Mouse (Mus musculus): Measurements from ENCODE around the gene Selenok. TPM values are rescaled to one million over a fixed set of nuclear protein-coding genes. Genes with fewer than 3 reads are reported as not detected.

Gene Selenok
- 197 and 222 TPM in 2 replicates for polyA plus RNA-seq (2015; fragmentation: Nextera tagmentation; extraction: Ambion mirVana)

DNA sequence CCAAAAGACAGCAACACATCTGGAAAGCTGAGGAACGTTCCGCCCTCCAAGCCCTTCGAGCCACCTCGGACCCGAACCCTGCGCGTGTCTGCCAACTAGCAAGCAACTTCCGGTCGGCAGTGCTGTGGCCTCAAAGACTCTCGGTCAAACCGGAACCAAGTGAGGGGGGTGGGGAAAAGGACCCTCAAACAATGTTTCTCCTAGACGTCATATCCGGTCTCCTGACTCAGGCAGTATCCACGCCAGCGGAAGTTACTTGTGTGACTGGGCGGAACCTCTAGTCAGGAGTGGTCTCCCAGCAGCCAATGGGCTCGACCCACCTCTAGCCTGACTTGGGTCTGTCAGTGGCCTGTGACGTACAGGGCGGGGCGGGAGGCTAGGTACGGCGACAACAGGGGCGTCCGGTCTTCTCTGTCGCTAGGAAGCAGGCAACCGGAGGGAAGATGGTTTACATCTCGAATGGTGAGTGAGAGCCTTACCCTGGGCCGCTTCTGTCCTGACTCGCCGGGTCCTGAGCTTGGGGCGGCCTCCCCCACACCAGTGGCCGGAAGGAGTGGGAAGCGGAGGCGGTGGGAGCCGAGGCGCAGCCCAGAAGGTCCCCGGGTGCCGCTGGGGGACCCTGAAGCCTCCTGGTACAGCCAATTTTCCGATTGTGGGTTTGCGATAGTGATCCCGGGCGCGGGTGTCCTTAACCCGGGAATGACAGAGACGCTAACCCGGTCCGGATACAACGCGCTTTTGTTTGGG, at the start of gene Selenok:
Selenok (plus strand) TSS at position 234 of the 747 bp plus-strand sequence.
- Histone ChIP-seq H3K36me3 (peaks cover 27% of the 10 kb centered on the region), H3K9me3 (replicated peaks) (no peaks in the 10 kb centered on the region), H3K4me3 (peak within 1 kb of the TSS; percentile 83), H3K27ac (peak within 1 kb of the TSS; percentile 83), H3K4me2 (peak within 1 kb of the TSS; percentile 72), H3K9ac (peak within 1 kb of the TSS; percentile 87), H3K27me3 (no peaks in the 10 kb centered on the region), H3K4me1 (replicated peaks) (peaks cover 13% of the 10 kb centered on the region)
- under 1% methylated on average over 49 of the region's 49 CpGs for WGBS
- peak; percentile 100 for ATAC-seq (replicated peaks; ENCODE audit: insufficient number of reproducible peaks, insufficient read depth, low FRiP score, low read depth)

- ATAC-seq (replicated peaks; ENCODE audit: insufficient number of reproducible peaks, insufficient read depth, low FRiP score, low read depth) = no peak
- Histone ChIP-seq H3K9me3 (replicated peaks) (no peaks in the 10 kb centered on the region), H3K4me1 (replicated peaks) (no peaks in the 10 kb centered on the region), H3K4me3 (no peak overlapping the region), H3K4me2 (no peak overlapping the region), H3K27me3 (no peaks in the 10 kb centered on the region), H3K9ac (no peak overlapping the region), H3K27ac (no peak overlapping the region), H3K36me3 (no peaks in the 10 kb centered on the region)
- WGBS = 43% methylated on average over 4 of the region's 4 CpGs
Measured at GRCm38 (mm10) chr14:29928966-29929365, 39.1 kb upstream of the Selenok start.

DNA sequence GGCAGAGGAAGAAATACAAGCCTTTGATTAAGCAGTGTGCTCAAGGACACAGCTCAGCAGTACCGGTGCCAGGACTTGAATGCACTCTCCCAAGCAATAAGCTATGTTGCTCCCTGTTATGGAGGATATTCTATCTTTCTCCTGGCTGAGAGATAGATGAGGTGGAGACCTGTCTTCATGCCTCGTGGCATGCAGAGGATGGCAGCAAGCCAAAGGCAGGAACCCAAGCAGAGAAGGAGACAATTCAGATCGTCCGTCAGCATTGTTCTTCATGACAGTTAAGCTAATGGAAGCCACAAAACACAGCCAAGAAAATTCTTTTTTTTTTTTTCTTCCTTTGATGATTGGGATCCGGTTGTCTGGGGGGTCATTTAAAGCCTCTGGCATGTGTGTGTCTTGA, 32.6 kb upstream of the Selenok start:
- no peak overlapping the region for H3K9ac ChIP-seq
- H3K36me3 ChIP-seq = no peaks in the 10 kb centered on the region
- H3K4me3 ChIP-seq = no peak overlapping the region
- no peak overlapping the region for H3K27ac ChIP-seq
- H3K27me3 ChIP-seq = peaks cover 12% of the 10 kb centered on the region
- WGBS = 62% methylated on average over 5 of the region's 5 CpGs
- H3K4me1 ChIP-seq (replicated peaks) = peaks cover 9% of the 10 kb centered on the region; the same call in 1 of the 2 replicates
- ATAC-seq (replicated peaks; ENCODE audit: insufficient number of reproducible peaks, insufficient read depth, low FRiP score, low read depth) = no peak
- H3K4me2 ChIP-seq = no peak overlapping the region
- no peaks in the 10 kb centered on the region for H3K9me3 ChIP-seq (replicated peaks)

DNA sequence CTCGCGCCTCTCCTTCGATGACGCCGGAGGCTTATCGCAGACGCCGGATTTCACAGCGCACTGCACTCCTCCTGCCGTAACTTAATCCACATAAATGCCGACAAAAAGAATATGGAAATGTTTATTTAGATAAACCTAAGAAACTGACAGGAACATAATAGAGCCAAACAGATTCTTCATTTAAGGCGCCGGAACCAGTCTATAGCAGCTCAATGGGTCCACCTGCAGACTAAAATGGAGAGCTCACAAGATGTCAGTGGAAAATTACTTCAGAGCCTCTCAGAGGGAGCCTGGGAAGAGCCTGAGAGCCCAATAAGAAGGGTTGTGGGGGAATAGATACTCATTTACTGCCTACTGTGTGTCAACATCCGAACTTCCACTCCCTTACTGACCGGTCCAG, 30.6 kb upstream of the Selenok start:
- peaks cover 9% of the 10 kb centered on the region; the same call in 1 of the 2 replicates for H3K4me1 ChIP-seq (replicated peaks)
- ATAC-seq (replicated peaks; ENCODE audit: insufficient number of reproducible peaks, insufficient read depth, low FRiP score, low read depth) = no peak
- H3K27me3 ChIP-seq = peaks cover 23% of the 10 kb centered on the region
- no peaks in the 10 kb centered on the region for H3K9me3 ChIP-seq (replicated peaks)
- H3K9ac ChIP-seq = no peak overlapping the region
- H3K27ac ChIP-seq = no peak overlapping the region
- H3K36me3 ChIP-seq = no peaks in the 10 kb centered on the region
- no peak overlapping the region for H3K4me3 ChIP-seq
- no peak overlapping the region for H3K4me2 ChIP-seq
- 85% methylated on average over 15 of the region's 15 CpGs for WGBS

DNA sequence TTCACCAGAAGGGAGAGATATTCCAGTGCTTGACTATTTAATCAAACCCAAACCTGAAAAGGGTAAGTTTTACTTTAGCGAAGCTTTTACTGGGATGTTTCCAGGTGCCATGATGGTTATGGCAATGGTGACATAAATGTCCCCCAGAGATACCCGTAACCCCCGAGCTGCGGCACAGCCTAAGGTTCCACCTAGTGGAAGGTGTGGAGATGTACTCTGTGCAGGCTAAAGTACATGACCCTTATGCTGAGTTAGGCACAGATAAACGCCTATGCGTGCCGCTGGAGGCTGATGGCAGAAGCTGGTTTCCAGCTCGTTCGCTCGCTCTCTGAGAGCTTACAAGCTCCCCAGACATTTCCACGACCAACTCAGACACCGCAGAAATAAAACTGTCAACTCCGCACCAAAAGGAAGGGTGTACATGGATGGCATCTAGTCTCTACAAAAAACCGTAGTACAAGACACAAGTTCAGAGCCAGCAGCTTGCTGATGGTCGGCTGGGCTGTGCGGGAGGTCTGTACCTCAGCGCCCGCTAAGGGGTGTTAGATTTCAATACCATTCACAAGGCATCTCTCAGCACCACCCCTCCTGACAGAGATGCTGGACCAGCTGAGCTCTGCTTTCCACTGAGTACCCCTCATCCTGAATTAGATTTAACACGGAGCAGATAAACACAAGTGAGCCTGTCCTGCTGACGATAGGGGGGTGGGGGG, 28.4 kb upstream of the Selenok start:
- H3K4me3 ChIP-seq = no peak overlapping the region
- no peak for ATAC-seq (replicated peaks; ENCODE audit: insufficient number of reproducible peaks, insufficient read depth, low FRiP score, low read depth)
- peaks cover 23% of the 10 kb centered on the region for H3K27me3 ChIP-seq
- no peak overlapping the region for H3K4me2 ChIP-seq
- H3K36me3 ChIP-seq = no peaks in the 10 kb centered on the region
- no peaks in the 10 kb centered on the region for H3K9me3 ChIP-seq (replicated peaks)
- H3K9ac ChIP-seq = no peak overlapping the region
- peaks cover 9% of the 10 kb centered on the region; the same call in 1 of the 2 replicates for H3K4me1 ChIP-seq (replicated peaks)
- no peak overlapping the region for H3K27ac ChIP-seq
- 34% methylated on average over 20 of the region's 20 CpGs for WGBS

- H3K36me3 ChIP-seq = no peaks in the 10 kb centered on the region
- no peak overlapping the region for H3K9ac ChIP-seq
- H3K9me3 ChIP-seq (replicated peaks) = no peaks in the 10 kb centered on the region
- H3K4me2 ChIP-seq = 0 out of 2 replicates have a peak overlapping the region, but pooled peaks have one; percentile 3
- peaks cover 9% of the 10 kb centered on the region; the same call in 1 of the 2 replicates for H3K4me1 ChIP-seq (replicated peaks)
- 8% methylated on average over 10 of the region's 10 CpGs for WGBS
- ATAC-seq (replicated peaks; ENCODE audit: insufficient number of reproducible peaks, insufficient read depth, low FRiP score, low read depth) = no peak
- H3K4me3 ChIP-seq = no peak overlapping the region
- H3K27me3 ChIP-seq = peaks cover 23% of the 10 kb centered on the region
- no peak overlapping the region for H3K27ac ChIP-seq
Measured at GRCm38 (mm10) chr14:29940313-29940812, 27.7 kb upstream of the Selenok start.

DNA sequence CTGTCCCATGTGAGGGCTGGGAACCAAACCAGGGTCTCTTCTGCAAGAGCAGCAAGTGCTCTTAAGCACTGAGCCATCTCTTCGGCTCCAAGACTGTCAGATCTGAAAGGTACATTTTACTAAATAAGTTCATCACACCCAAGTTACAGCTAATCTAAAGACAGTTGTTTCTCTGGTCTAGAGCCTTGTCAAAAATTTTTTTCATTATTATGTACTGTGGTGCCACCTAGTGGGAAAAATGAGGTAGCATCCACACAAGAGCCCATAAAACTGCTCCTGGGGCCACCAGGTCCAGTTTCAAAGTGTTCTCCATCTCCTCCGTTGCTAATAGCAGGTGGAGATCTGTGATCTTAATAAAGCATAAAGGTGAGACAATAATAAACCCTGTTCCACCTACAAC, 27.2 kb upstream of the Selenok start:
- no peak overlapping the region for H3K27ac ChIP-seq
- ATAC-seq (replicated peaks; ENCODE audit: insufficient number of reproducible peaks, insufficient read depth, low FRiP score, low read depth) = no peak
- peaks cover 23% of the 10 kb centered on the region for H3K27me3 ChIP-seq
- no peak overlapping the region for H3K9ac ChIP-seq
- no peak overlapping the region for H3K4me2 ChIP-seq
- H3K36me3 ChIP-seq = no peaks in the 10 kb centered on the region
- H3K9me3 ChIP-seq (replicated peaks) = no peaks in the 10 kb centered on the region
- H3K4me1 ChIP-seq (replicated peaks) = peaks cover 9% of the 10 kb centered on the region; the same call in 1 of the 2 replicates
- WGBS = 11% methylated on average over 2 of the region's 2 CpGs
- no peak overlapping the region for H3K4me3 ChIP-seq

DNA sequence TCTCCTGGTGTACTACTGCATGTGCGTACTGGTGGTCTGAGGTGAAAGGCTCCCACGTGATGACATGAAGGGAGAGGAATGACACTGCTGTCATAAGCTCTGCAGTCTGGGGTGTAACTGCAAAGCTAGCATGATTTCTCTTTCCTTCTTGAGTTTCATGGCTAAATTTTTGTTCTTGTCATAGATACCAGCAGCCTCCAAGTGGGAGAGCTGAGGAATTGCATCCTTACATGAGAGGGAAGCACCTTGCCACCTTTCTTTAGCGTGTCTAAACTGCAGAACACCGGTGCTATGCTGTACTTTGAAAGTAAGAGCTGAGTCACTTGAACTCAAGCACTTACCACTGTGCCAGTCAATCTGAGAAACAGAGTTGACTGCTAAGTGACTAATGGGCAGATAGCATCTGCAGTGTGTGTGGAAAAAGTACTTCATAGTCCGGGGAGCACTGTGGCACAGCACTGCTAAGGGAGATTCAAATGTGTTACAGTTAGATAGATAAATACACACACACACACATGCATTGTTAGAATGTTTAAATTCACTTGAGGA, 21.3 kb upstream of the Selenok start:
- no peaks in the 10 kb centered on the region for H3K9me3 ChIP-seq (replicated peaks)
- no peak overlapping the region for H3K4me3 ChIP-seq
- no peaks in the 10 kb centered on the region for H3K4me1 ChIP-seq (replicated peaks)
- no peak overlapping the region for H3K27ac ChIP-seq
- H3K9ac ChIP-seq = no peak overlapping the region
- H3K36me3 ChIP-seq = no peaks in the 10 kb centered on the region
- no peak for ATAC-seq (replicated peaks; ENCODE audit: insufficient number of reproducible peaks, insufficient read depth, low FRiP score, low read depth)
- H3K4me2 ChIP-seq = no peak overlapping the region
- WGBS = 57% methylated on average over 5 of the region's 5 CpGs
- peaks cover 2% of the 10 kb centered on the region for H3K27me3 ChIP-seq

GRCm38 (mm10) chr14:29950805-29951204, 17.3 kb upstream of the Selenok start:
- no peak overlapping the region for H3K4me2 ChIP-seq
- H3K36me3 ChIP-seq = no peaks in the 10 kb centered on the region
- no peaks in the 10 kb centered on the region for H3K9me3 ChIP-seq (replicated peaks)
- H3K27ac ChIP-seq = no peak overlapping the region
- no peak overlapping the region for H3K9ac ChIP-seq
- no peaks in the 10 kb centered on the region for H3K27me3 ChIP-seq
- 66% methylated on average over 4 of the region's 4 CpGs for WGBS
- ATAC-seq (replicated peaks; ENCODE audit: insufficient number of reproducible peaks, insufficient read depth, low FRiP score, low read depth) = no peak
- no peaks in the 10 kb centered on the region for H3K4me1 ChIP-seq (replicated peaks)
- H3K4me3 ChIP-seq = no peak overlapping the region

DNA sequence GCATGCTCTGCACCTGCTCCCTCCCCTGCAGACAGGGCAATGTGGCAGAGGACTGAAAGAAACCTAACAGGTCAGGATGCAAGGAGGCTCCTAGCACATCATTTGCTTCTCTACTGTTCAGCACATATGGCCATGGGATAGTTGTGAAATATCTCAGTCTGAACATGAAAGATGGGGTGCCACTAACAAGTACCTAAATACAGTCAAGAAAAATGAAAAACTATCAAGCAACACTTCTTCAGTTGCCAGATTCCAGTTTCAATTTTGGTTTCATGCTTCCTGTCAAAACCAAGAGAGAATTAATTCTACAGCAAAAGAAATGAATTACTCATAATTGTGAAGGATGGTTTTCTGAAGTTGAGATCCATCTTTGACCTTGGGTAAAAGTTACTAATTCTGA, 10.7 kb upstream of the Selenok start:
- no peaks in the 10 kb centered on the region for H3K9me3 ChIP-seq (replicated peaks)
- no peak overlapping the region for H3K4me2 ChIP-seq
- H3K27ac ChIP-seq = no peak overlapping the region
- no peaks in the 10 kb centered on the region for H3K27me3 ChIP-seq
- no peaks in the 10 kb centered on the region for H3K4me1 ChIP-seq (replicated peaks)
- no peak overlapping the region for H3K9ac ChIP-seq
- no peak for ATAC-seq (replicated peaks; ENCODE audit: insufficient number of reproducible peaks, insufficient read depth, low FRiP score, low read depth)
- H3K4me3 ChIP-seq = no peak overlapping the region
- no peaks in the 10 kb centered on the region for H3K36me3 ChIP-seq

- Histone ChIP-seq H3K4me1 (replicated peaks) (peaks cover 13% of the 10 kb centered on the region), H3K36me3 (peaks cover 20% of the 10 kb centered on the region), H3K9me3 (replicated peaks) (no peaks in the 10 kb centered on the region), H3K9ac (peak overlapping the region; percentile 50; the same call in 1 of the 2 replicates), H3K27me3 (no peaks in the 10 kb centered on the region), H3K27ac (peak overlapping the region; percentile 78), H3K4me3 (peak overlapping the region; percentile 83), H3K4me2 (peak overlapping the region; percentile 72)
- ATAC-seq (replicated peaks; ENCODE audit: insufficient number of reproducible peaks, insufficient read depth, low FRiP score, low read depth) = no peak
- WGBS = 57% methylated on average over 7 of the region's 7 CpGs
Measured at GRCm38 (mm10) chr14:29967611-29968010, 497 bp upstream of the Selenok start.

Data from heart, embryonic 15.5 days (tissue).